Mouse (Mus musculus): ENCODE measurements around the gene Ankrd13c. TPM values are rescaled to one million over a fixed set of nuclear protein-coding genes. Genes with fewer than 3 reads are reported as not detected.
"Not testable (repeated sequence)": the region's sequence is repeated elsewhere in the genome, so short reads cannot be mapped to it uniquely, and the experiment has no call there.

Gene Ankrd13c
- total and polyA plus RNA-seq, 2 experiments from 2014 or later: 24.9 to 31.3 TPM

GRCm38 (mm10) chr3:157928731-157929130 lies 18.3 kb upstream of the Ankrd13c start:
- no peaks in the 10 kb centered on the region for H3K36me3 ChIP-seq (ENCODE audit: insufficient read depth, low read length)
- DNase-seq (ENCODE audit: low spot score): no peak
- no peak overlapping the region for H3K4me2 ChIP-seq (ENCODE audit: low read depth, low read length)
- no peak overlapping the region for H3K27ac ChIP-seq
- TF ChIP-seq CTCF (IDR thresholded peaks at IDR 0.05; ENCODE audit: low read depth): no peak
- no peaks in the 10 kb centered on the region for H3K27me3 ChIP-seq (ENCODE audit: insufficient read depth, low read length)
- H3K9ac ChIP-seq (replicated peaks; ENCODE audit: low read length): no peak overlapping the region
- H3K4me3 ChIP-seq (ENCODE audit: low read length): no peak overlapping the region
- no peaks in the 10 kb centered on the region for H3K4me1 ChIP-seq (ENCODE audit: insufficient read depth, low read length)
- no peaks in the 10 kb centered on the region for H3K9me3 ChIP-seq (ENCODE audit: low read length)
- no peak for ATAC-seq
- WGBS: 88% methylated on average over 2 of the region's 2 CpGs

DNA sequence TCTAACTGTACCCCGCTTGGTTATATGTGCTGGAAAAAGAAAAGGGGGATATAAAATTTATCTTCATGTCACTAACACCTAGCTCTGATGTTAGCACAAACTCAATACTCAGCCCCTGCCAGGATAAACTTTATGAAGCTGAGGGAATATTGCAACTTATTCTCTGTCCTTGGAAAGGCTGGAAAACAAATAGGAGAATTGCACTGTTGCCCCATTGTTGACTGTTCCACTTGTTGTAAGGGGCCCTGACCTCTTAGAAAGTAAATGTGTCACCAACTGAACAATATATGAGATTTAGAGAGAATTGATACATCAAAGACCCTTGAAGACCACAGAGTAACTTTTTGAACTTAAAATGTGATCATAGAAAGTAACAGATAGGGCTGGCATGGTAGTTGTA lies 17.6 kb upstream of the Ankrd13c start:
- ATAC-seq (no peak), DNase-seq (ENCODE audit: low spot score) (no peak)
- Histone ChIP-seq H3K9ac (replicated peaks; ENCODE audit: low read length) (no peak overlapping the region), H3K4me3 (ENCODE audit: low read length) (no peak overlapping the region), H3K9me3 (ENCODE audit: low read length) (no peaks in the 10 kb centered on the region), H3K27ac (no peak overlapping the region), H3K27me3 (ENCODE audit: insufficient read depth, low read length) (no peaks in the 10 kb centered on the region), H3K4me2 (ENCODE audit: low read depth, low read length) (no peak overlapping the region), H3K4me1 (ENCODE audit: insufficient read depth, low read length) (no peaks in the 10 kb centered on the region), H3K36me3 (ENCODE audit: insufficient read depth, low read length) (no peaks in the 10 kb centered on the region)
- no peak for TF ChIP-seq CTCF (IDR thresholded peaks at IDR 0.05; ENCODE audit: low read depth)
- WGBS: 96% methylated on average over 1 of the region's 1 CpGs

DNA sequence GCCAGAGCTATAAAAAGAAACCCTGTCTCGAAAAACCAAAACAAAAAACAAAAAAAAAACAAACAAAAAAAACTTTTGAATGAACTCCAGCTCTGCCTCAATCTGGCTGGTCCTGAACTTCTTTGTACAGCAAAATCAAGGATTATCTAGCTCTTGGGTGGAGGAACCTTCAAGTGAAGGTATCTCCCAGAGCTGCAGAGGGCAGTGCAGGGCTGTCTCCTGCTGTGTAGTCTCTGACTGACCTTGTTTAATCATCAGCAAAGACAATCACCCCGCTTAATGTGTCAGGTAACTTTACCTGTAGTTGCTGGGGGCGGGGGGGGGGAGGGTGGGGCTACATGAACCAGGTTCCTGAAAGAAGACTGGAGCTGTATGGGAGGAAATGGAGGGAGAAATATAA lies 15.4 kb upstream of the Ankrd13c start:
- DNase-seq (ENCODE audit: low spot score) (no peak), ATAC-seq (no peak)
- H3K27me3 ChIP-seq (ENCODE audit: insufficient read depth, low read length): no peaks in the 10 kb centered on the region
- no peak overlapping the region for H3K4me3 ChIP-seq (ENCODE audit: low read length)
- no peaks in the 10 kb centered on the region for H3K9me3 ChIP-seq (ENCODE audit: low read length)
- TF ChIP-seq CTCF (IDR thresholded peaks at IDR 0.05; ENCODE audit: low read depth): no peak
- no peak overlapping the region for H3K9ac ChIP-seq (replicated peaks; ENCODE audit: low read length)
- no peak overlapping the region for H3K4me2 ChIP-seq (ENCODE audit: low read depth, low read length)
- H3K4me1 ChIP-seq (ENCODE audit: insufficient read depth, low read length): no peaks in the 10 kb centered on the region
- 48% methylated on average over 3 of the region's 3 CpGs for WGBS
- H3K36me3 ChIP-seq (ENCODE audit: insufficient read depth, low read length): no peaks in the 10 kb centered on the region
- no peak overlapping the region for H3K27ac ChIP-seq

GRCm38 (mm10) chr3:157932074-157932473 lies 15.0 kb upstream of the Ankrd13c start:
- H3K4me1 ChIP-seq (ENCODE audit: insufficient read depth, low read length): no peaks in the 10 kb centered on the region
- H3K9me3 ChIP-seq (ENCODE audit: low read length): no peaks in the 10 kb centered on the region
- DNase-seq (ENCODE audit: low spot score): no peak
- no peak for ATAC-seq
- TF ChIP-seq CTCF (IDR thresholded peaks at IDR 0.05; ENCODE audit: low read depth): no peak
- H3K27me3 ChIP-seq (ENCODE audit: insufficient read depth, low read length): no peaks in the 10 kb centered on the region
- WGBS: 55% methylated on average over 3 of the region's 3 CpGs
- no peak overlapping the region for H3K27ac ChIP-seq
- no peak overlapping the region for H3K9ac ChIP-seq (replicated peaks; ENCODE audit: low read length)
- no peaks in the 10 kb centered on the region for H3K36me3 ChIP-seq (ENCODE audit: insufficient read depth, low read length)
- no peak overlapping the region for H3K4me3 ChIP-seq (ENCODE audit: low read length)
- no peak overlapping the region for H3K4me2 ChIP-seq (ENCODE audit: low read depth, low read length)

DNA sequence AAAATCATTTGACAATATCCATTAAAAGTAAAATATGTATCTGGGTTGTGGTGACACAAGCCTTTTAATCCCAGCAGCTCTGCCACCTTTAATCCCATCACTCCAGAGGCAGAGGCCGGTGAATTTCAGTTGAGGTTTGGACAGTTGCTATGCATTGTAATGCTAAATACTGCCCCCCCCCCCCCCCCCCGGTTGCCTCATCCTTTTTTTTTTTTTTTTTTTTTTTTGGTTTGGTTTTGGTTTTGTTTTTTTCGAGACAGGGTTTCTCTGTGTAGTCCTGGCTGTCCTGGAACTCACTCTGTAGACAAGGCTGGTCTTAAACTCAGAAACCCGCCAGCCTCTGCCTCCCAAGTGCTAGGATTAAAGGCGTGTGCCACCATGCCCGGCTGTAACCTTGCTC lies 13.8 kb upstream of the Ankrd13c start:
- 63% methylated on average over 5 of the region's 6 CpGs for WGBS
- H3K36me3 ChIP-seq (ENCODE audit: insufficient read depth, low read length); H3K27ac ChIP-seq; H3K4me3 ChIP-seq (ENCODE audit: low read length); H3K4me2 ChIP-seq (ENCODE audit: low read depth, low read length); ATAC-seq; H3K9ac ChIP-seq (replicated peaks; ENCODE audit: low read length); H3K27me3 ChIP-seq (ENCODE audit: insufficient read depth, low read length); DNase-seq (ENCODE audit: low spot score); H3K9me3 ChIP-seq (ENCODE audit: low read length); H3K4me1 ChIP-seq (ENCODE audit: insufficient read depth, low read length): not testable (repeated sequence)

DNA sequence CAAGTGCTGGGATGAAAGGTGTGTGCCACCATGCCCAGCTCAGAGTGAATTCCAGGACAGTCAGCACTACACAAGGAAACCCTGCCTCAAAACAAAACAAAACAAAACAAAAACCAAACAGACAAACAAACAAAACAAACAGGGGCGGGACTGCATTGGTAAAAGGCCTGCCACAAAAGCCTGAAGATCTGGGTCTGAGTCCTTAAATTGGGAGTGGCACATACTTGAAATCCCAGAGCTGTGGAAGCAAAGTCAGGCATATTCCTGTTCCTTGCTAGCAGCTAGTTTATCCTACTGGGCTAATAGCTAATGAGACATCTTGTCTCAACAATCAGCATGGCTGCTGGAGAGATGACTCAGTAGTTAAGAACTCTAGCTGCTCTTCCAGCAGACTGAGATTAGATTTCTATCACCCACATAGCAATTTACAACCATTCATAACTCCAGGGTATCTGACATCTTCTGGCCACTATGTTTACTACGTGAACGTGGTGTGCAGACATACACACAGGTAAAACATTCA lies 12.7 kb upstream of the Ankrd13c start:
- no peak for TF ChIP-seq CTCF (IDR thresholded peaks at IDR 0.05; ENCODE audit: low read depth)
- no peaks in the 10 kb centered on the region for H3K9me3 ChIP-seq (ENCODE audit: low read length)
- no peak overlapping the region for H3K9ac ChIP-seq (replicated peaks; ENCODE audit: low read length)
- no peak overlapping the region for H3K4me3 ChIP-seq (ENCODE audit: low read length)
- no peak for DNase-seq (ENCODE audit: low spot score)
- no peaks in the 10 kb centered on the region for H3K27me3 ChIP-seq (ENCODE audit: insufficient read depth, low read length)
- 88% methylated on average over 3 of the region's 3 CpGs for WGBS
- H3K36me3 ChIP-seq (ENCODE audit: insufficient read depth, low read length): no peaks in the 10 kb centered on the region
- no peak for ATAC-seq
- no peaks in the 10 kb centered on the region for H3K4me1 ChIP-seq (ENCODE audit: insufficient read depth, low read length)
- no peak overlapping the region for H3K4me2 ChIP-seq (ENCODE audit: low read depth, low read length)
- H3K27ac ChIP-seq: no peak overlapping the region

DNA sequence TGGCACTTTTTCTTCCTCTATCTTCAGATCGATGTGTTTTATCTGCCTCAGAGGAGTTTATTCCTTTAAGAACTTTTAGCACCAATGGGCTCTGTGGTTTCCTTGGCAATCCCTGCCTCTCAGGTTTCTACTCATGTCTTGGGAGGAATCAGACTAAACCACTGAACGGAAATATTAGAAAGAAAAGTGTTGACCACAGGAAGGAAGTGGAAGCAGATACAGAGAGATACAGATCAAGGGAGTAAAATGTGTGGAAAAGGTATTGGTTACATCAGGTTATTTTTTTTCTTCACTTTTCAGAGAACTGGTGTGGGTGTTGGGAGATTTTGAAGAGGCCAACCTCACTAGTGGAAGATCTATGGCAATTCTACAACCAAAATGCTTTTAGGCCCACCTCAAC lies 8.5 kb upstream of the Ankrd13c start:
- Histone ChIP-seq H3K4me1 (ENCODE audit: insufficient read depth, low read length) (no peaks in the 10 kb centered on the region), H3K27me3 (ENCODE audit: insufficient read depth, low read length) (no peaks in the 10 kb centered on the region), H3K9ac (replicated peaks; ENCODE audit: low read length) (no peak overlapping the region), H3K4me3 (ENCODE audit: low read length) (no peak overlapping the region), H3K4me2 (ENCODE audit: low read depth, low read length) (no peak overlapping the region), H3K36me3 (ENCODE audit: insufficient read depth, low read length) (no peaks in the 10 kb centered on the region), H3K27ac (no peak overlapping the region), H3K9me3 (ENCODE audit: low read length) (no peaks in the 10 kb centered on the region)
- WGBS: 84% methylated on average over 2 of the region's 2 CpGs
- DNase-seq (ENCODE audit: low spot score) (no peak), ATAC-seq (no peak)
- no peak for TF ChIP-seq CTCF (IDR thresholded peaks at IDR 0.05; ENCODE audit: low read depth)

Data from hindbrain, postnatal 0 days (tissue).